Mouse (Mus musculus) limb, embryonic 11.5 days (tissue): ENCODE measurements at regions not wholly inside any gene's neighbourhood (a gene's known extent, or its start where the extent isn't known, plus 50 kb on each side); places are given as distances from the start of the nearest gene placed in this dataset.
A peak's percentile ranks its signal among the peaks of the same experiment; 100 is the strongest.

ENCODE experiments used
- ATAC-seq: fragments of 200-750 bp; cut with Nextera tagmentation; 2 replicates; pipeline ENCODE4 v1.8.0; 2017; ENCODE audit warnings: low read depth; ENCODE audit not compliant: insufficient number of reproducible peaks, low FRiP score, low TSS enrichment
- DNase-seq: peaks from one replicate; pipeline ENCODE4 v3.0.0-alpha.2; 2015; ENCODE audit warnings: low spot score
- H3K27ac ChIP-seq: fragments of 300-500 bp; sonication (generic); replicated peaks from 2 replicates; pipeline ENCODE4 v1.5.1; 2014; ENCODE audit warnings: low read depth, mild to moderate bottlenecking, low read length
- H3K27me3 ChIP-seq: fragments of 300-500 bp; sonication (generic); 2 replicates; pipeline ENCODE4 v1.6.1; 2014; ENCODE audit warnings: mild to moderate bottlenecking, low read length, mixed read lengths; ENCODE audit not compliant: control insufficient read depth, insufficient read depth
- H3K36me3 ChIP-seq: fragments of 300-500 bp; sonication (generic); 2 replicates; pipeline ENCODE4 v1.6.1; 2014; ENCODE audit warnings: mild to moderate bottlenecking, low read length, moderate library complexity, mixed read lengths; ENCODE audit not compliant: control insufficient read depth, insufficient read depth
- H3K4me1 ChIP-seq: fragments of 300-500 bp; sonication (generic); 2 replicates; pipeline ENCODE4 v1.6.1; 2014; ENCODE audit warnings: low read length, mixed read lengths; ENCODE audit not compliant: control insufficient read depth, insufficient read depth
- H3K4me2 ChIP-seq: fragments of 300-500 bp; sonication (generic); 2 replicates; pipeline ENCODE4 v1.6.1; 2014; ENCODE audit warnings: low read depth, mild to moderate bottlenecking, moderate library complexity; ENCODE audit not compliant: severe bottlenecking
- H3K4me3 ChIP-seq: fragments of 300-500 bp; sonication (generic); 2 replicates; pipeline ENCODE4 v1.5.1; 2014; ENCODE audit warnings: low read depth, low read length
- H3K9ac ChIP-seq: fragments of 300-500 bp; sonication (generic); 2 replicates; pipeline ENCODE4 v1.6.1; 2014; ENCODE audit warnings: mild to moderate bottlenecking, low read length
- H3K9me3 ChIP-seq: fragments of 300-500 bp; sonication (generic); 2 replicates; pipeline ENCODE4 v1.6.1; 2016; ENCODE audit warnings: low read length; ENCODE audit not compliant: control insufficient read depth
- WGBS: fragments of 180-500 bp; shearing (Covaris S2); extraction: QIAGEN DNeasy Blood & Tissue Kit; methylation state at CpG from one replicate; pipeline ENCODE4 v1.1.7; 2014; 5-methylcytosine and 5-hydroxymethylcytosine counted together

- WGBS: 76% methylated on average over 6 of the region's 6 CpGs
- H3K27ac ChIP-seq: no peak overlapping the region
- H3K36me3 ChIP-seq: no peaks in the 10 kb centered on the region
- DNase-seq (no peak), ATAC-seq (no peak)
- no peaks in the 10 kb centered on the region for H3K9me3 ChIP-seq
- H3K27me3 ChIP-seq: no peaks in the 10 kb centered on the region
- no peak overlapping the region for H3K9ac ChIP-seq
- H3K4me1 ChIP-seq: no peaks in the 10 kb centered on the region
- no peak overlapping the region for H3K4me2 ChIP-seq
- no peak overlapping the region for H3K4me3 ChIP-seq
These were observed 124.3 kb downstream of the Zfp365 start for GRCm38 (mm10) chr10:67788116-67788515.

DNA sequence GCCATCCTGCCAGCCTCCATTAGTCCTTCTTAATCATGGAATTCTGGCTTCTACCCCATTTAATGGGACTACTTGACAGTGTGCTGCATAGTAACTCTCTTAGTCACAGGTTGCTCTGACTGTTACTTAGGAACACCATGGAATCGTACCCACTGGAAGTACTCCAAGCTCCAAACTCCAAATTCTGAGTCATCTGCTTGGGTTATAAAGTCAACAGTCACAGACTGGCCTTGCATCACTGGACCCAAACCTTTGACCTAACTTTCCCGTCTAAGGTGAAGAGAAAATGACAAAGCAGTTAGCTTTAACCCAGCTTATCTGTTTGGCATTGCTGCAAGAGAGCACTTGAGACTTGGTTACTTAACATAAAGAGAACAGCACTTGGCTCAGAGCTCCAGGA lies 126.9 kb downstream of the Zfp365 start:
- ATAC-seq (no peak), DNase-seq (no peak)
- H3K4me3 ChIP-seq: no peak overlapping the region
- H3K36me3 ChIP-seq: no peaks in the 10 kb centered on the region
- H3K9me3 ChIP-seq: no peaks in the 10 kb centered on the region
- H3K4me1 ChIP-seq: no peaks in the 10 kb centered on the region
- no peak overlapping the region for H3K4me2 ChIP-seq
- H3K27me3 ChIP-seq: no peaks in the 10 kb centered on the region
- WGBS: 89% methylated on average over 2 of the region's 2 CpGs
- no peak overlapping the region for H3K9ac ChIP-seq
- H3K27ac ChIP-seq: no peak overlapping the region

DNA sequence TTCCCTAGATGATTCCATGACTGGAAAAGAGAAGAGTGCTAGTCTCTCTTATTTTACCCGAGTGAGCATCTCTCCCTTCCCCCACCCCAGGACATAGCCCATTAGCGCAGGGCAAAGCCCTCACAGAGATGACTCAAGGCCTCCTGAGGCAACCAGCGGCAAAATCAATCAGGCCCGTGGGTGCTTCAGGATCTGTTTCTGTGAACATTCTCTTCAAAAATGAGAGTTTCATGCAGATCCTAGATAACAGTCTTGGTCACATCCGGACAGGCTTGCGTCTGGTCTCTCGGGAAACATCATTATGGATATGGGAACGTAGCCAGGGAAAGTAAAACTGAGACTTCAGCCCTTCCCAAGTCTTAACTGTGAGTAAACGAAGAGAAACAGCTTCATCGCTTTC lies 134.1 kb downstream of the Zfp365 start:
- Histone ChIP-seq H3K27ac (no peak overlapping the region), H3K4me1 (no peaks in the 10 kb centered on the region), H3K36me3 (no peaks in the 10 kb centered on the region), H3K9me3 (no peaks in the 10 kb centered on the region), H3K9ac (no peak overlapping the region), H3K27me3 (no peaks in the 10 kb centered on the region), H3K4me3 (no peak overlapping the region), H3K4me2 (no peak overlapping the region)
- ATAC-seq (no peak), DNase-seq (no peak)
- WGBS: 91% methylated on average over 10 of the region's 10 CpGs

GRCm38 (mm10) chr10:67777721-67778120 lies 134.7 kb downstream of the Zfp365 start:
- no peaks in the 10 kb centered on the region for H3K36me3 ChIP-seq
- H3K9ac ChIP-seq: no peak overlapping the region
- DNase-seq (no peak), ATAC-seq (no peak)
- H3K9me3 ChIP-seq: no peaks in the 10 kb centered on the region
- no peak overlapping the region for H3K4me2 ChIP-seq
- H3K4me3 ChIP-seq: no peak overlapping the region
- H3K27me3 ChIP-seq: no peaks in the 10 kb centered on the region
- no peaks in the 10 kb centered on the region for H3K4me1 ChIP-seq
- H3K27ac ChIP-seq: no peak overlapping the region
- WGBS: 84% methylated on average over 7 of the region's 7 CpGs

DNA sequence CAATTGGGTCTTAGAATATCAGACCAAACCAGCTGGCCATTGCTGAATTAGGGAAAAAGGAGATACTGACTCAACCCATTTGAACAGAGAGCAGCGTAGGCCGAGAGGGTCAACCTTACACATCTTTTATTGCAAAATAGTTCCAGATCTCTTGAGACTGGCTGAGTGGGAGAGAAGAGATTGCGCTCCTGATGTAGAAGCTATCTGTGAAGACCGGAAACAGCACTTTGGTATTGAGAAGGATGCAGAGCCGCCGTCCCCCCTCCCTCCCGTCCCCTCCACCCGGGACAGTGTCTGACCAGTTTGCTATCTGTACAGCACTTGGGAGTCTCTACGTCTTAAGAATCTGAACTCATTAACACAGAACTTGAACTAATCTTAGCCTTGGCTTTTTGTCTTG lies 135.6 kb downstream of the Zfp365 start:
- no peak overlapping the region for H3K4me2 ChIP-seq
- DNase-seq (no peak), ATAC-seq (no peak)
- H3K9ac ChIP-seq: no peak overlapping the region
- 93% methylated on average over 9 of the region's 9 CpGs for WGBS
- H3K27ac ChIP-seq: no peak overlapping the region
- no peaks in the 10 kb centered on the region for H3K27me3 ChIP-seq
- no peak overlapping the region for H3K4me3 ChIP-seq
- H3K36me3 ChIP-seq: no peaks in the 10 kb centered on the region
- no peaks in the 10 kb centered on the region for H3K4me1 ChIP-seq
- H3K9me3 ChIP-seq: no peaks in the 10 kb centered on the region

- Histone ChIP-seq H3K9me3 (no peaks in the 10 kb centered on the region), H3K4me2 (no peak overlapping the region), H3K4me1 (no peaks in the 10 kb centered on the region), H3K27ac (no peak overlapping the region), H3K36me3 (no peaks in the 10 kb centered on the region), H3K27me3 (no peaks in the 10 kb centered on the region), H3K4me3 (no peak overlapping the region), H3K9ac (no peak overlapping the region)
- ATAC-seq (no peak), DNase-seq (no peak)
- WGBS: 85% methylated on average over 8 of the region's 8 CpGs
These were observed 140.7 kb downstream of the Zfp365 start for GRCm38 (mm10) chr10:67771796-67772195.

GRCm38 (mm10) chr10:67766099-67766498 lies 146.4 kb downstream of the Zfp365 start:
- Histone ChIP-seq H3K4me3 (no peak overlapping the region), H3K9me3 (no peaks in the 10 kb centered on the region), H3K36me3 (no peaks in the 10 kb centered on the region), H3K4me2 (no peak overlapping the region), H3K27me3 (no peaks in the 10 kb centered on the region), H3K9ac (no peak overlapping the region), H3K4me1 (no peaks in the 10 kb centered on the region), H3K27ac (no peak overlapping the region)
- DNase-seq (peak; percentile 74), ATAC-seq (no peak)
- WGBS: 40% methylated on average over 13 of the region's 13 CpGs

DNA sequence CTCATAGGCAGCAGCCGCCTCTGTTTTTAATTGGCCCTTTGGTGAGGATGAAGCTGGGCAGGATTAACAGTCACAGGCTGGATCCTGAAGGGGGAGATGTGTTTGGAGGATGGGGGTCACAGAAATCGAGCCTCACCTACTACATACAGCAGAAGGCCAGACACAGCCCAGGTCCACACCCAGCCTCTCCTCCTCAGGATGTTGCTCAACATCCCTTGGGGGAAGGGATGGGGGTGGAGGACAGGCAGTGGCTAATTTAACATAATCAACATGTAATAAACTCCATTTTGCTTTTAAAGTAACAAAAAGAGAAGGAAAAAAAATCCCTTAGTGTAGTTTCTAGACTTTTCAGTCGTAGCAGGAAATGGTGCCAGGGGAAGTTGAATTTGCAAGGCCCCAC lies 152.0 kb downstream of the Zfp365 start:
- 52% methylated on average over 3 of the region's 3 CpGs for WGBS
- Histone ChIP-seq H3K4me3 (no peak overlapping the region), H3K4me2 (no peak overlapping the region), H3K27me3 (no peaks in the 10 kb centered on the region), H3K9me3 (no peaks in the 10 kb centered on the region), H3K27ac (no peak overlapping the region), H3K4me1 (no peaks in the 10 kb centered on the region), H3K36me3 (no peaks in the 10 kb centered on the region), H3K9ac (no peak overlapping the region)
- ATAC-seq: no peak
- DNase-seq: no peak

GRCm38 (mm10) chr10:67748121-67748520 lies 164.3 kb downstream of the Zfp365 start:
- no peak overlapping the region for H3K4me3 ChIP-seq
- no peaks in the 10 kb centered on the region for H3K36me3 ChIP-seq
- no peaks in the 10 kb centered on the region for H3K27me3 ChIP-seq
- ATAC-seq: no peak
- H3K27ac ChIP-seq: no peak overlapping the region
- DNase-seq: no peak
- no peaks in the 10 kb centered on the region for H3K4me1 ChIP-seq
- H3K4me2 ChIP-seq: no peak overlapping the region
- H3K9ac ChIP-seq: no peak overlapping the region
- no peaks in the 10 kb centered on the region for H3K9me3 ChIP-seq
- 79% methylated on average over 4 of the region's 4 CpGs for WGBS
